Mouse (Mus musculus) brown adipose tissue, adult 24 weeks (tissue): ENCODE results near the gene Usp25. TPM values are rescaled to one million over a fixed set of nuclear protein-coding genes. Genes with fewer than 3 reads are reported as not detected.

Experiments used
- H3K27ac ChIP-seq: fragments of 200-500 bp; replicated peaks from 2 replicates; pipeline ENCODE4 v1.5.1; 2012; ENCODE audit warnings: low read depth, mild to moderate bottlenecking, low read length
- H3K4me1 ChIP-seq: fragments of 200-500 bp; 2 replicates; pipeline ENCODE4 v1.6.1; 2012; ENCODE audit warnings: low read length, mixed read lengths; ENCODE audit not compliant: control insufficient read depth, insufficient read depth, insufficient read length
- H3K4me3 ChIP-seq: fragments of 200-500 bp; 2 replicates; pipeline ENCODE4 v1.5.1; 2012; ENCODE audit warnings: low read depth, mild to moderate bottlenecking, low read length, moderate library complexity; ENCODE audit not compliant: insufficient read depth
- polyA plus RNA-seq: library from polyadenylated mRNA; stranded (reverse); fragments of >200 nt; gene quantifications from 2 replicates; pipeline ENCODE4 v1.2.4, GENCODE M21; 2012; ENCODE audit not compliant: missing spikeins, insufficient read depth, insufficient read length

Usp25 gene
- 31.9 and 42.6 TPM in 2 replicates for polyA plus RNA-seq

- Histone ChIP-seq H3K4me1 (peaks cover 11% of the 10 kb centered on the region), H3K4me3 (peak within 1 kb of the TSS; percentile 75), H3K27ac (peak within 1 kb of the TSS; percentile 50)
These were observed at the start of gene Usp25 for GRCm38 (mm10) chr16:77013427-77014320. Gene Usp25, plus strand, starts transcription at chr16:77013706.

- Histone ChIP-seq H3K27ac (no peak overlapping the region), H3K4me3 (no peak overlapping the region), H3K4me1 (no peaks in the 10 kb centered on the region)
These were observed 45.8 kb upstream of the Usp25 start for GRCm38 (mm10) chr16:76967593-76968275.

GRCm38 (mm10) chr16:76971211-76971610, 42.3 kb upstream of the Usp25 start:
- Histone ChIP-seq H3K27ac (no peak overlapping the region), H3K4me3 (no peak overlapping the region), H3K4me1 (no peaks in the 10 kb centered on the region)

GRCm38 (mm10) chr16:76976787-76977430, 36.6 kb upstream of the Usp25 start:
- no peak overlapping the region for H3K4me3 ChIP-seq
- no peak overlapping the region for H3K27ac ChIP-seq
- no peaks in the 10 kb centered on the region for H3K4me1 ChIP-seq

GRCm38 (mm10) chr16:76983696-76984095, 29.8 kb upstream of the Usp25 start:
- Histone ChIP-seq H3K27ac (no peak overlapping the region), H3K4me3 (no peak overlapping the region), H3K4me1 (no peaks in the 10 kb centered on the region)

- H3K4me3 ChIP-seq = no peak overlapping the region
- H3K4me1 ChIP-seq = no peaks in the 10 kb centered on the region
- H3K27ac ChIP-seq = no peak overlapping the region
These were observed 25.8 kb upstream of the Usp25 start for GRCm38 (mm10) chr16:76987711-76988110.

- no peak overlapping the region for H3K4me3 ChIP-seq
- no peak overlapping the region for H3K27ac ChIP-seq
- H3K4me1 ChIP-seq = no peaks in the 10 kb centered on the region
These were observed 9.6 kb upstream of the Usp25 start for GRCm38 (mm10) chr16:77003900-77004299.

GRCm38 (mm10) chr16:77009173-77009572, 4.3 kb upstream of the Usp25 start:
- H3K4me3 ChIP-seq = no peak overlapping the region
- H3K27ac ChIP-seq = no peak overlapping the region
- H3K4me1 ChIP-seq = no peaks in the 10 kb centered on the region

- H3K4me1 ChIP-seq = peaks cover 11% of the 10 kb centered on the region
- H3K4me3 ChIP-seq = peak overlapping the region; percentile 75
- H3K27ac ChIP-seq = peak overlapping the region; percentile 50
These were observed 1.1 kb downstream of the Usp25 start for GRCm38 (mm10) chr16:77014321-77015211.

- no peak overlapping the region for H3K4me3 ChIP-seq
- peaks cover 17% of the 10 kb centered on the region for H3K4me1 ChIP-seq
- no peak overlapping the region for H3K27ac ChIP-seq
These were observed 2.2 kb downstream of the Usp25 start for GRCm38 (mm10) chr16:77015380-77016346.

- 0 out of 2 replicates have a peak overlapping the region, but pooled peaks have one; percentile 3 for H3K27ac ChIP-seq
- peaks cover 22% of the 10 kb centered on the region for H3K4me1 ChIP-seq
- H3K4me3 ChIP-seq = no peak overlapping the region
These were observed 4.4 kb downstream of the Usp25 start for GRCm38 (mm10) chr16:77017931-77018330.

GRCm38 (mm10) chr16:77020190-77020589, 6.7 kb downstream of the Usp25 start:
- no peak overlapping the region for H3K4me3 ChIP-seq
- peaks cover 30% of the 10 kb centered on the region for H3K4me1 ChIP-seq
- H3K27ac ChIP-seq = no peak overlapping the region

- no peak overlapping the region for H3K4me3 ChIP-seq
- H3K27ac ChIP-seq = peak overlapping the region; percentile 49
- peaks cover 27% of the 10 kb centered on the region for H3K4me1 ChIP-seq
These were observed 10.3 kb downstream of the Usp25 start for GRCm38 (mm10) chr16:77023627-77024379.
